26 mouse cellular contexts compared by ENCODE assay signal in the genomic region with DNA sequence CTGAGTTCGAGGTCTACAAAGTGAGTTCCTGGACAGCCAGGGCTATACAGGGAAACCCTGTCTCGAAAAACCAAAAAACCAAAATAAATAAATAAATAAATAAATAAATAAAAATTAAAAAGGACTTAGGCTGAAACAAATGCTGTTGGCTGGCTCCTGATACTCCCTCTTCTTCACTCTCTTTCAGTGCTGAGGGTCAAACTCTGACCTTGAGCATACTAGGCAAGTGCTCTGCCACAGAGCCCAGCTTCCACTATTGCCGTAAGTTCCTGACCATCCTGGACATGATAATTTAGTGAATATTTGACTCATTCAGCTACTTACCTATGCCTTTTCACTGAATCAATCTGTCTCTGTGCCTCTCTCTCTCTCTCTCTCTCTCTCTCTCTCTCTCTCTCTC. TPM values are rescaled to one million over a fixed set of nuclear protein-coding genes. Genes with fewer than 3 reads are reported as not detected.
DNase-seq lines count a peak whose midpoint lies in the region; ATAC-seq and TF ChIP-seq lines count a peak whose summit lies in the region.
"Had no signal": no experiment of that assay in that cellular context is flagged by ENCODE, and none has a peak within 500 bp of the region (broad histone marks: within the 10 kb centered on the region; RNA-seq: fewer than 3 reads in every experiment).

No protein-coding gene starts in this region.

- peaks cover 47% of the 10 kb centered on the region for H3K4me1 ChIP-seq in heart, embryonic 12.5 days (replicated peaks)
- peaks cover 27% of the 10 kb centered on the region for H3K4me1 ChIP-seq in kidney, adult 2 months (ENCODE audit: control insufficient read depth, insufficient read depth, low read length)
- peaks cover 21% of the 10 kb centered on the region for H3K4me1 ChIP-seq in embryonic facial prominence, embryonic 14.5 days (ENCODE audit: control insufficient read depth, insufficient read depth, low read length)

- no peak overlapping the region for H3K4me3 ChIP-seq in heart, embryonic 12.5 days
- H3K4me3 ChIP-seq in kidney, adult 2 months (ENCODE audit: insufficient read depth, low read depth, low read length): no peak overlapping the region
- no peak overlapping the region for H3K4me3 ChIP-seq in embryonic facial prominence, embryonic 14.5 days (ENCODE audit: low read depth, low read length)
- H3K4me3 ChIP-seq: forebrain, embryonic 12.5 days; hindbrain, embryonic 12.5 days; kidney, embryonic 15.5 days; liver, embryonic 12.5 days; megakaryocyte, embryonic 14.5 days; midbrain, embryonic 13.5 days had no signal

- TF ChIP-seq POLR2A in kidney, adult 2 months (IDR thresholded peaks at IDR 0.05; ENCODE audit: low read depth, low read length): no peak

- H3K9ac ChIP-seq in heart, embryonic 12.5 days: no peak overlapping the region
- H3K9ac ChIP-seq in embryonic facial prominence, embryonic 14.5 days (ENCODE audit: low read depth, low read length): no peak overlapping the region
- H3K9ac ChIP-seq: forebrain, embryonic 12.5 days; hindbrain, embryonic 12.5 days; kidney, embryonic 15.5 days; liver, embryonic 12.5 days; midbrain, embryonic 13.5 days had no signal

- peaks cover 6% of the 10 kb centered on the region; the same call in 1 of the 2 replicates for H3K36me3 ChIP-seq in heart, embryonic 12.5 days
- H3K36me3 ChIP-seq in kidney, adult 2 months (ENCODE audit: control insufficient read depth, insufficient read depth, low read length): no peaks in the 10 kb centered on the region
- 0 out of 2 replicates have a peak, but pooled peaks cover 7% of the 10 kb centered on the region for H3K36me3 ChIP-seq in embryonic facial prominence, embryonic 14.5 days (ENCODE audit: control insufficient read depth, insufficient read depth, low read length)
- H3K36me3 ChIP-seq: hindbrain, embryonic 12.5 days; midbrain, embryonic 13.5 days had no signal

- H3K27ac ChIP-seq in heart, embryonic 12.5 days (ENCODE audit: poor library complexity, severe bottlenecking): peak overlapping the region; percentile 71
- no peak overlapping the region for H3K27ac ChIP-seq in kidney, adult 2 months (ENCODE audit: insufficient read depth, low read depth, low read length)
- 0 out of 2 replicates have a peak overlapping the region, but pooled peaks have one; percentile 21 for H3K27ac ChIP-seq in embryonic facial prominence, embryonic 14.5 days (replicated peaks; ENCODE audit: low read depth, low read length)
- H3K27ac ChIP-seq: forebrain, embryonic 12.5 days; hindbrain, embryonic 12.5 days; kidney, embryonic 15.5 days; liver, embryonic 12.5 days; midbrain, embryonic 13.5 days had no signal

- no peaks in the 10 kb centered on the region for H3K27me3 ChIP-seq in heart, embryonic 12.5 days (replicated peaks)
- no peaks in the 10 kb centered on the region for H3K27me3 ChIP-seq in kidney, adult 2 months (replicated peaks; ENCODE audit: control insufficient read depth, insufficient read depth, low read length)
- no peaks in the 10 kb centered on the region for H3K27me3 ChIP-seq in embryonic facial prominence, embryonic 14.5 days (replicated peaks; ENCODE audit: control insufficient read depth, insufficient read depth, low read length)
- H3K27me3 ChIP-seq: forebrain, embryonic 12.5 days; hindbrain, embryonic 12.5 days; kidney, embryonic 15.5 days; liver, embryonic 12.5 days; megakaryocyte, embryonic 14.5 days; midbrain, embryonic 13.5 days had no signal

- ATAC-seq in heart, embryonic 12.5 days (ENCODE audit: insufficient number of reproducible peaks, low FRiP score): no peak
- ATAC-seq in embryonic facial prominence, embryonic 14.5 days (ENCODE audit: low read depth): no peak
- ATAC-seq: activated CD4-positive, CD25-positive, alpha-beta regulatory T cell, adult 4 months; intestine, postnatal 0 days; liver, embryonic 12.5 days; midbrain, embryonic 13.5 days had no signal

- peak; percentile 31 for DNase-seq in adrenal gland, adult 2 months
- DNase-seq in adrenal gland, adult 8-10 months: no peak
- no peak for DNase-seq in heart, postnatal 36 days
- DNase-seq in kidney, adult 2 months: peak; percentile 40
- no peak for DNase-seq in kidney, postnatal 10 days
- no peak for DNase-seq in embryonic facial prominence, embryonic 14.5 days (ENCODE audit: low spot score)
- no peak for DNase-seq in lung, postnatal 36 days
- DNase-seq: adrenal gland, postnatal 14 days; cerebellum, adult 9-10 months; gastrocnemius, postnatal 25 days; kidney, postnatal 4 days; lung, adult 2 months; lung, postnatal 14 days; right cerebral cortex, postnatal 14 days; thymus, postnatal 25 days had no signal

- TF ChIP-seq CTCF in kidney, adult 2 months (conservative IDR thresholded peaks at IDR 0.05; ENCODE audit: insufficient read depth, insufficient read length, low read depth, low read length): no peak

- H3K9me3 ChIP-seq in heart, embryonic 12.5 days (replicated peaks): no peaks in the 10 kb centered on the region
- H3K9me3 ChIP-seq in embryonic facial prominence, embryonic 14.5 days (ENCODE audit: control insufficient read depth, low read length): no peaks in the 10 kb centered on the region
- H3K9me3 ChIP-seq: forebrain, embryonic 12.5 days; hindbrain, embryonic 12.5 days; kidney, embryonic 15.5 days; liver, embryonic 12.5 days; megakaryocyte, embryonic 14.5 days; midbrain, embryonic 13.5 days had no signal

- intact Hi-C loops in heart, postnatal 36 days (cut with DNase I): no loop called here

- H3K4me2 ChIP-seq in heart, embryonic 12.5 days: no peak overlapping the region
- no peak overlapping the region for H3K4me2 ChIP-seq in embryonic facial prominence, embryonic 14.5 days (ENCODE audit: low read depth, low read length)
- H3K4me2 ChIP-seq: forebrain, embryonic 12.5 days; hindbrain, embryonic 12.5 days; kidney, embryonic 15.5 days; liver, embryonic 12.5 days; midbrain, embryonic 13.5 days had no signal

- WGBS in heart, embryonic 12.5 days: 80% methylated on average over 3 of the region's 3 CpGs
- WGBS in kidney, adult 2 months: 60% methylated on average over 3 of the region's 3 CpGs
- 87% methylated on average over 3 of the region's 3 CpGs for WGBS in embryonic facial prominence, embryonic 14.5 days

RNA-seq across cellular contexts. Expression of a gene that starts 8.7 kb away (rescaled TPM):
- total RNA-seq in adrenal gland, adult 2 months (2021): 1 to 10 TPM in 1 of 2 experiments, under 1 TPM in 1; 0.73 to 2.2 TPM
- 0.75 and 1.8 TPM in 2 replicates for polyA plus RNA-seq in adrenal gland, adult 2 months (2012; rRNA removed)
- 1 to 10 TPM in 1 of 4 experiments, under 1 TPM in 2, not detected in 1; 0.61 to 1.2 (median 0.75) TPM for total RNA-seq in adrenal gland, adult 8-10 months (2022)
- polyA plus RNA-seq in heart, embryonic 12.5 days (2016; fragmentation: Nextera tagmentation; extraction: Ambion mirVana): 0.50 and 0.73 TPM in 2 replicates
- 1 to 10 TPM in 1 of 2 experiments, under 1 TPM in 1; 0.65 to 1.2 TPM for total RNA-seq in heart, postnatal 36 days (2021)
- polyA plus RNA-seq in kidney, adult 2 months (2012; rRNA removed): not detected in 2 replicates
- polyA plus RNA-seq in embryonic facial prominence, embryonic 14.5 days (2014; fragmentation: Nextera tagmentation; extraction: Ambion mirVana): 2.1 and 2.9 TPM in 2 replicates
- total RNA-seq: monocyte, adult 5-6 weeks had no signal
- polyA plus RNA-seq: activated CD4-positive, CD25-positive, alpha-beta regulatory T cell, adult 4 months; forebrain, embryonic 12.5 days; kidney, embryonic 15.5 days; lung, adult 2 months; spleen, adult 2 months had no signal

RNA-seq across cellular contexts. Expression of a gene that starts 9.1 kb away (rescaled TPM):
- total RNA-seq in adrenal gland, adult 2 months (2021): 100 to 1,000 TPM; 127 to 150 TPM
- polyA plus RNA-seq in adrenal gland, adult 2 months (2012; rRNA removed): 157 and 164 TPM in 2 replicates
- total RNA-seq in adrenal gland, adult 8-10 months (2022): 100 to 1,000 TPM; 109 to 136 (median 122) TPM
- polyA plus RNA-seq in heart, embryonic 12.5 days (2016; fragmentation: Nextera tagmentation; extraction: Ambion mirVana): 92.2 and 92.5 TPM in 2 replicates
- 10 to 100 TPM; 81.7 to 83.7 TPM for total RNA-seq in heart, postnatal 36 days (2021)
- polyA plus RNA-seq in kidney, adult 2 months (2012; rRNA removed): 70.9 and 73.6 TPM in 2 replicates
- polyA plus RNA-seq in embryonic facial prominence, embryonic 14.5 days (2014; fragmentation: Nextera tagmentation; extraction: Ambion mirVana): 115 and 118 TPM in 2 replicates

Comparison
In these comparisons a context has a peak if more than half of its experiments do, and no peak if none do; other contexts are left out.
1. DNase-seq: peak in adrenal gland, adult 2 months (single experiment) and kidney, adult 2 months (single experiment); none in adrenal gland, adult 8-10 months (single experiment), heart, postnatal 36 days (0 of 2), kidney, postnatal 10 days (single experiment), embryonic facial prominence, embryonic 14.5 days (single experiment) and lung, postnatal 36 days (single experiment).